Mouse (Mus musculus) right cerebral cortex, postnatal 14 days (tissue): ENCODE data around the gene 1810037I17Rik.
"Not testable (repeated sequence)": the region's sequence is repeated elsewhere in the genome, so short reads cannot be mapped to it uniquely, and the experiment has no call there.

Source experiments
- DNase-seq: peaks from one replicate; pipeline ENCODE4 v3.0.0; 2022

The 1810037I17Rik gene

GRCm38 (mm10) chr3:122937176-122937575 lies 13.2 kb downstream of the 1810037I17Rik start:
- not testable (repeated sequence) for DNase-seq

GRCm38 (mm10) chr3:122939215-122939614 lies 15.2 kb downstream of the 1810037I17Rik start:
- DNase-seq = peak; percentile 22

- no peak for DNase-seq
Measured at GRCm38 (mm10) chr3:122943387-122943890, 19.4 kb downstream of the 1810037I17Rik start.

- no peak for DNase-seq
Measured at GRCm38 (mm10) chr3:122950129-122950528, 26.1 kb downstream of the 1810037I17Rik start.

- no peak for DNase-seq
Measured at GRCm38 (mm10) chr3:122964301-122964700, 40.3 kb downstream of the 1810037I17Rik start.

GRCm38 (mm10) chr3:122968391-122968790 lies 44.4 kb downstream of the 1810037I17Rik start:
- no peak for DNase-seq

GRCm38 (mm10) chr3:122972126-122972822 lies 48.3 kb downstream of the 1810037I17Rik start:
- DNase-seq = no peak

- DNase-seq = no peak
Measured at GRCm38 (mm10) chr3:122974833-122975232, 50.8 kb downstream of the 1810037I17Rik start.

- DNase-seq = no peak
Measured at GRCm38 (mm10) chr3:122975363-122975762, 51.4 kb downstream of the 1810037I17Rik start.
